Mouse (Mus musculus) MEL (cell line): ENCODE measurements around the gene Negr1. TPM values are rescaled to one million over a fixed set of nuclear protein-coding genes. Genes with fewer than 3 reads are reported as not detected.

ENCODE experiments used
- DNase-seq: peaks from one replicate; pipeline ENCODE4 v3.0.0; 2011; ENCODE audit warnings: low read depth, low spot score
- H3K27ac ChIP-seq: 2 replicates; pipeline ENCODE4 v1.5.1; 2012; ENCODE audit warnings: low read depth, mild to moderate bottlenecking, control low read depth, low read length, moderate library complexity; ENCODE audit not compliant: control insufficient read depth
- H3K27me3 ChIP-seq, 2 experiments: fragments of 150-350 bp in 1 of 2; sonication (generic) in 1 of 2; 2 replicates each; pipeline ENCODE4 v1.6.1; 2012; ENCODE audit warnings: low read length in 2 of 2, mild to moderate bottlenecking in 2 of 2, improper control_type of control experiment in 1 of 2, moderate library complexity in 1 of 2; ENCODE audit not compliant: insufficient read depth in 2 of 2, control insufficient read depth in 1 of 2
- H3K36me3 ChIP-seq, 2 experiments: 2 replicates each; pipeline ENCODE4 v1.6.1; 2012 to 2014; ENCODE audit warnings: low read length in 2 of 2, improper control_type of control experiment in 1 of 2, inconsistent platforms in 1 of 2, mild to moderate bottlenecking in 1 of 2; ENCODE audit not compliant: insufficient read depth in 2 of 2, control insufficient read depth in 1 of 2
- H3K4me1 ChIP-seq, 2 experiments: fragments of 150-350 bp in 1 of 2; sonication (generic) in 1 of 2; 2 replicates each; pipeline ENCODE4 v1.6.1; 2012; ENCODE audit warnings: low read length in 2 of 2, improper control_type of control experiment in 1 of 2, mild to moderate bottlenecking in 1 of 2; ENCODE audit not compliant: insufficient read depth in 2 of 2, control insufficient read depth in 1 of 2
- H3K4me3 ChIP-seq, 2 experiments: fragments of 150-350 bp in 1 of 2; sonication (generic) in 1 of 2; 2 replicates each; pipeline ENCODE4 v1.5.1; 2012; ENCODE audit warnings: low read depth in 2 of 2, low read length in 2 of 2, mild to moderate bottlenecking in 2 of 2, moderate library complexity in 2 of 2, control low read depth in 1 of 2, improper control_type of control experiment in 1 of 2; ENCODE audit not compliant: control insufficient read depth in 1 of 2, insufficient read depth in 1 of 2
- H3K79me2 ChIP-seq: 2 replicates; pipeline ENCODE4 v1.6.1; 2012; ENCODE audit warnings: mild to moderate bottlenecking, low read length, moderate library complexity; ENCODE audit not compliant: control insufficient read depth, poor library complexity, insufficient read depth
- H3K9ac ChIP-seq: 2 replicates; pipeline ENCODE4 v1.6.1; 2012; ENCODE audit warnings: low read depth, mild to moderate bottlenecking, control low read depth, low read length, moderate library complexity; ENCODE audit not compliant: control insufficient read depth, poor library complexity, severe bottlenecking
- H3K9me3 ChIP-seq: fragments of 150-350 bp; sonication (generic); replicated peaks from 2 replicates; pipeline ENCODE4 v1.6.1; 2012; ENCODE audit warnings: mild to moderate bottlenecking, low read length, improper control_type of control experiment, moderate library complexity; ENCODE audit not compliant: insufficient read depth
- BHLHE40 ChIP-seq: IDR thresholded peaks from 2 replicates; pipeline ENCODE4 v1.6.1; 2012; ENCODE audit warnings: low read depth, mild to moderate bottlenecking, inconsistent platforms, low read length, improper control_type of control experiment, borderline replicate concordance
- CHD1 ChIP-seq: IDR thresholded peaks from 2 replicates; pipeline ENCODE4 v1.6.1; 2012; ENCODE audit warnings: low read depth, mild to moderate bottlenecking, inconsistent platforms, low read length, improper control_type of control experiment
- CHD2 ChIP-seq: IDR thresholded peaks from 2 replicates; pipeline ENCODE4 v1.6.1; 2011; ENCODE audit warnings: low read length, improper control_type of control experiment
- CTCF ChIP-seq, 3 experiments: IDR thresholded peaks in 2 of 3; conservative IDR thresholded peaks in 1 of 3; 2 replicates each; pipeline ENCODE4 v1.5.1; 2011 to 2012; ENCODE audit warnings: low read length in 3 of 3, low read depth in 2 of 3, mild to moderate bottlenecking in 2 of 3, improper control_type of control experiment in 1 of 3, inconsistent platforms in 1 of 3, mixed read lengths in 1 of 3, moderate library complexity in 1 of 3; ENCODE audit not compliant: control insufficient read depth in 1 of 3, insufficient read depth in 1 of 3, poor library complexity in 1 of 3, severe bottlenecking in 1 of 3
- ELF1 ChIP-seq: IDR thresholded peaks from 2 replicates; pipeline ENCODE4 v1.6.1; 2014; ENCODE audit warnings: low read depth, mild to moderate bottlenecking, inconsistent platforms, low read length, improper control_type of control experiment, moderate library complexity
- EP300 ChIP-seq, 2 experiments: IDR thresholded peaks; 2 replicates each; pipeline ENCODE4 v1.6.1; 2011; ENCODE audit warnings: improper control_type of control experiment in 2 of 2, low read length in 2 of 2, low read depth in 1 of 2, mild to moderate bottlenecking in 1 of 2
- GATA1 ChIP-seq: IDR thresholded peaks from 2 replicates; pipeline ENCODE4 v1.6.1; 2011; ENCODE audit warnings: low read depth, low read length, improper control_type of control experiment
- HCFC1 ChIP-seq: IDR thresholded peaks from 2 replicates; pipeline ENCODE4 v1.6.1; 2012; ENCODE audit warnings: low read depth, mild to moderate bottlenecking, inconsistent platforms, low read length, improper control_type of control experiment, moderate library complexity
- KAT2A ChIP-seq: conservative IDR thresholded peaks from 2 replicates; pipeline ENCODE4 v1.6.1; 2012; ENCODE audit warnings: low read depth, low read length, improper control_type of control experiment, inconsistent platforms
- MXI1 ChIP-seq: IDR thresholded peaks from 2 replicates; pipeline ENCODE4 v1.6.1; 2011; ENCODE audit warnings: mild to moderate bottlenecking, low read depth, low read length, improper control_type of control experiment
- MYB ChIP-seq: IDR thresholded peaks from 2 replicates; pipeline ENCODE4 v1.6.1; 2011; ENCODE audit warnings: mild to moderate bottlenecking, low read depth, low read length, improper control_type of control experiment
- NELFE ChIP-seq: IDR thresholded peaks from 2 replicates; pipeline ENCODE4 v1.6.1; 2011; ENCODE audit warnings: low read depth, low read length, improper control_type of control experiment
- NRF1 ChIP-seq: IDR thresholded peaks from 2 replicates; pipeline ENCODE4 v1.6.1; 2014; ENCODE audit warnings: low read depth, mild to moderate bottlenecking, inconsistent platforms, low read length, improper control_type of control experiment, moderate library complexity; ENCODE audit not compliant: poor library complexity, insufficient read depth, severe bottlenecking
- TBP ChIP-seq: IDR thresholded peaks from 2 replicates; pipeline ENCODE4 v1.8.0; 2011; ENCODE audit warnings: low read depth, low read length, improper control_type of control experiment
- UBTF ChIP-seq: IDR thresholded peaks from 2 replicates; pipeline ENCODE4 v1.6.1; 2012; ENCODE audit warnings: low read depth, mild to moderate bottlenecking, inconsistent platforms, low read length, improper control_type of control experiment, moderate library complexity, borderline replicate concordance; ENCODE audit not compliant: insufficient read depth
- USF1 ChIP-seq: IDR thresholded peaks from 2 replicates; pipeline ENCODE4 v1.6.1; 2014; ENCODE audit warnings: low read depth, mild to moderate bottlenecking, inconsistent platforms, low read length, improper control_type of control experiment, moderate library complexity
- ZC3H11A ChIP-seq: IDR thresholded peaks from 2 replicates; pipeline ENCODE4 v1.6.1; 2012; ENCODE audit warnings: low read depth, mild to moderate bottlenecking, inconsistent platforms, low read length, improper control_type of control experiment
- ZKSCAN1 ChIP-seq: IDR thresholded peaks from 2 replicates; pipeline ENCODE4 v1.6.1; 2012; ENCODE audit warnings: low read depth, mild to moderate bottlenecking, inconsistent platforms, low read length, improper control_type of control experiment, moderate library complexity
- ZMIZ1 ChIP-seq: IDR thresholded peaks from 2 replicates; pipeline ENCODE4 v1.6.1; 2012; ENCODE audit warnings: low read depth, mild to moderate bottlenecking, inconsistent platforms, low read length, improper control_type of control experiment, moderate library complexity
- ZNF384 ChIP-seq: IDR thresholded peaks from 2 replicates; pipeline ENCODE4 v1.6.1; 2012; ENCODE audit warnings: low read depth, mild to moderate bottlenecking, inconsistent platforms, low read length, improper control_type of control experiment
- polyA plus RNA-seq, 2 experiments: library from polyadenylated mRNA; stranded (reverse) in 1 of 2; unstranded in 1 of 2; fragments of >175 nt in 1 of 2; fragments of >200 nt in 1 of 2; gene quantifications; 2 replicates each; pipeline versions ENCODE4 v1.2.1 to v1.2.4; 2012; ENCODE audit warnings: low replicate concordance in 2 of 2, low read depth in 1 of 2; ENCODE audit not compliant: insufficient read length in 2 of 2, insufficient read depth in 1 of 2, missing spikeins in 1 of 2
- total RNA-seq: library from RNA; depleted of rRNA; stranded (reverse); fragments of 300-350 nt; gene quantifications from 2 replicates; pipeline ENCODE4 v1.2.3, GENCODE M21; 2012

Negr1 gene
- total and polyA plus RNA-seq, 3 experiments, result not detected

GRCm38 (mm10) chr3:156971104-156971503 is 409.5 kb downstream of the Negr1 start:
- H3K9me3 ChIP-seq, result no peaks in the 10 kb centered on the region
- no peaks in the 10 kb centered on the region for H3K27me3 ChIP-seq
- H3K36me3 ChIP-seq, result no peaks in the 10 kb centered on the region
- no peak for TF ChIP-seq GATA1
- TF ChIP-seq ELF1, result no peak
- no peak for TF ChIP-seq ZC3H11A
- no peak for TF ChIP-seq MYB
- no peak for TF ChIP-seq BHLHE40
- no peak for TF ChIP-seq UBTF
- no peak for TF ChIP-seq EP300 (IDR thresholded peaks at IDR 0.05; ENCODE audit: low read depth in 1 of 2, low read length in 2 of 2)
- TF ChIP-seq CHD1, result no peak
- no peak for TF ChIP-seq ZNF384
- no peak for TF ChIP-seq MXI1
- TF ChIP-seq USF1, result no peak
- TF ChIP-seq, all 39 proteins: peak for 0
- no peak overlapping the region for H3K27ac ChIP-seq
- H3K4me3 ChIP-seq, result no peak overlapping the region
- DNase-seq, result no peak
- no peaks in the 10 kb centered on the region for H3K4me1 ChIP-seq
- H3K79me2 ChIP-seq, result no peaks in the 10 kb centered on the region
- H3K9ac ChIP-seq, result no peak overlapping the region

DNA sequence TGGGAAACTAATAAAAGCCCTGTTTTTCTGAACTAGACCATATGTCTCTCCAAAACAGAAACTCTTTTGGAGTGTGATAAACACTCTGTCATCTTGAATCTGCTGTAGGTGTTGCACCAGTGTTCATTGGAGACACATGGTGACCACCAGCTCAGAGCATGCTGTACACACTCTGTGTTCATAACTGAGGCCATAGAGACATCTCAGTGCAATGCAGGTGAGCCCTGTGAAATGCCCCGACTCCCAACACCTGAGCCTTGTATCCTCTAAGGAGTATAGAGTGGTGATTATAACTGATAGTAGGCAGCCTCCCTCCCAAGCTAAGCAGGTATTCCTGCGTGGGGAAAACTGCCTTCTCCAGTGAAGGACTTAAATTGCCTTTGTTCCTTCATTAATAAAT is 415.2 kb downstream of the Negr1 start:
- no peaks in the 10 kb centered on the region for H3K4me1 ChIP-seq
- no peak for DNase-seq
- no peaks in the 10 kb centered on the region for H3K79me2 ChIP-seq
- TF ChIP-seq MYB (no peak), TBP (no peak)
- no peaks in the 10 kb centered on the region for H3K27me3 ChIP-seq
- H3K9me3 ChIP-seq, result no peaks in the 10 kb centered on the region
- H3K9ac ChIP-seq, result no peak overlapping the region
- no peak overlapping the region for H3K4me3 ChIP-seq
- H3K36me3 ChIP-seq, result no peaks in the 10 kb centered on the region
- no peak overlapping the region for H3K27ac ChIP-seq

- Histone ChIP-seq H3K27ac (no peak overlapping the region), H3K9me3 (no peaks in the 10 kb centered on the region), H3K4me1 (no peaks in the 10 kb centered on the region), H3K36me3 (no peaks in the 10 kb centered on the region), H3K9ac (no peak overlapping the region), H3K79me2 (no peaks in the 10 kb centered on the region), H3K27me3 (no peaks in the 10 kb centered on the region), H3K4me3 (no peak overlapping the region)
- TF ChIP-seq CHD2 (no peak), KAT2A (no peak), NRF1 (no peak), TBP (no peak), CTCF (IDR thresholded peaks at IDR 0.05 in 2 of 3, conservative IDR thresholded peaks at IDR 0.05 in 1 of 3; ENCODE audit: control insufficient read depth in 1 of 3, insufficient read depth in 1 of 3, low read depth in 2 of 3, low read length in 3 of 3, poor library complexity in 1 of 3, severe bottlenecking in 1 of 3) (no peak), ZKSCAN1 (no peak), MYB (no peak), NELFE (no peak), HCFC1 (no peak), ZMIZ1 (no peak)
- no peak for DNase-seq
Observed at GRCm38 (mm10) chr3:156980042-156980716, 418.6 kb downstream of the Negr1 start.
